Mouse (Mus musculus): ENCODE measurements around the gene Primpol.

GRCm38 (mm10) chr8:46622446-46623270, 5.6 kb upstream of the Primpol start:
- TF ChIP-seq POLR2A (IDR thresholded peaks at IDR 0.05; ENCODE audit: borderline replicate concordance, insufficient read depth, low read length) (no peak), CTCF (IDR thresholded peaks at IDR 0.05; ENCODE audit: borderline replicate concordance, insufficient read depth, low read depth, low read length) (no peak)

Data from cerebellum, adult 2 months (tissue).